Mouse (Mus musculus) cerebellum, postnatal 4 days (tissue): ENCODE measurements around the gene Eya4.

Source experiments
- DNase-seq, 2 experiments: peaks; one replicate each; pipeline ENCODE4 v3.0.0; 2022; ENCODE audit warnings: low spot score in 2 of 2, mixed read lengths in 1 of 2

Gene Eya4

GRCm38 (mm10) chr10:23233425-23233824 is 117.2 kb downstream of the Eya4 start:
- DNase-seq = no peak

GRCm38 (mm10) chr10:23230863-23231262 is 119.7 kb downstream of the Eya4 start:
- DNase-seq = no peak

GRCm38 (mm10) chr10:23223336-23223735 is 127.2 kb downstream of the Eya4 start:
- no peak for DNase-seq

- DNase-seq = no peak
Measured at GRCm38 (mm10) chr10:23220432-23220831, 130.2 kb downstream of the Eya4 start.

GRCm38 (mm10) chr10:23216815-23217214 is 133.8 kb downstream of the Eya4 start:
- DNase-seq = no peak

GRCm38 (mm10) chr10:23211381-23211780 is 139.2 kb downstream of the Eya4 start:
- no peak for DNase-seq

- DNase-seq = no peak
Measured at GRCm38 (mm10) chr10:23203885-23204284, 146.7 kb downstream of the Eya4 start.

- no peak for DNase-seq
Measured at GRCm38 (mm10) chr10:23203144-23203838, 147.3 kb downstream of the Eya4 start.

GRCm38 (mm10) chr10:23202591-23202990 is 148.0 kb downstream of the Eya4 start:
- DNase-seq = no peak

GRCm38 (mm10) chr10:23198251-23198650 is 152.3 kb downstream of the Eya4 start:
- DNase-seq = no peak

- DNase-seq = no peak
Measured at GRCm38 (mm10) chr10:23196336-23196735, 154.2 kb downstream of the Eya4 start.

- no peak for DNase-seq
Measured at GRCm38 (mm10) chr10:23195337-23195736, 155.2 kb downstream of the Eya4 start.

GRCm38 (mm10) chr10:23189836-23190235 is 160.8 kb downstream of the Eya4 start:
- no peak for DNase-seq

- DNase-seq = no peak
Measured at GRCm38 (mm10) chr10:23185391-23185790, 165.2 kb downstream of the Eya4 start.

GRCm38 (mm10) chr10:23181572-23182493 is 168.8 kb downstream of the Eya4 start:
- DNase-seq = no peak

GRCm38 (mm10) chr10:23179285-23179684 is 171.3 kb downstream of the Eya4 start:
- no peak for DNase-seq

- DNase-seq = no peak
Measured at GRCm38 (mm10) chr10:23177347-23178046, 173.1 kb downstream of the Eya4 start.

- DNase-seq = no peak
Measured at GRCm38 (mm10) chr10:23176666-23177346, 173.8 kb downstream of the Eya4 start.

GRCm38 (mm10) chr10:23171541-23171940 is 179.0 kb downstream of the Eya4 start:
- no peak for DNase-seq

- no peak for DNase-seq
Measured at GRCm38 (mm10) chr10:23165089-23165642, 185.4 kb downstream of the Eya4 start.

GRCm38 (mm10) chr10:23159844-23160243 is 190.7 kb downstream of the Eya4 start:
- DNase-seq = no peak
